Mouse (Mus musculus) limb, embryonic 15.5 days (tissue): ENCODE measurements around the gene Gucy1b2. TPM values are rescaled to one million over a fixed set of nuclear protein-coding genes. Genes with fewer than 3 reads are reported as not detected.

Experiments used
- ATAC-seq: fragments of 200-750 bp; cut with Nextera tagmentation; 2 replicates; pipeline ENCODE4 v1.8.0; 2017; ENCODE audit warnings: low read depth, moderate TSS enrichment; ENCODE audit not compliant: insufficient number of reproducible peaks, low FRiP score, low TSS enrichment
- H3K27ac ChIP-seq: fragments of 300-500 bp; sonication (generic); 2 replicates; pipeline ENCODE4 v1.5.1; 2015; ENCODE audit warnings: moderate library complexity, mild to moderate bottlenecking, inconsistent platforms
- H3K27me3 ChIP-seq: fragments of 300-500 bp; sonication (generic); 2 replicates; pipeline ENCODE4 v1.6.1; 2015; ENCODE audit warnings: inconsistent platforms
- H3K36me3 ChIP-seq: fragments of 300-500 bp; sonication (generic); 2 replicates; pipeline ENCODE4 v1.6.1; 2015; ENCODE audit warnings: inconsistent platforms
- H3K4me1 ChIP-seq: fragments of 300-500 bp; sonication (generic); 2 replicates; pipeline ENCODE4 v1.6.1; 2015; ENCODE audit warnings: inconsistent platforms
- H3K4me2 ChIP-seq: fragments of 300-500 bp; sonication (generic); 2 replicates; pipeline ENCODE4 v1.6.1; 2015; ENCODE audit warnings: mild to moderate bottlenecking, inconsistent platforms
- H3K4me3 ChIP-seq: fragments of 300-500 bp; sonication (generic); 2 replicates; pipeline ENCODE4 v1.5.1; 2015; ENCODE audit warnings: mild to moderate bottlenecking, inconsistent platforms
- H3K9ac ChIP-seq: fragments of 300-500 bp; sonication (generic); 2 replicates; pipeline ENCODE4 v1.6.1; 2015; ENCODE audit warnings: inconsistent platforms
- H3K9me3 ChIP-seq: fragments of 300-500 bp; sonication (generic); 2 replicates; pipeline ENCODE4 v1.6.1; 2016; ENCODE audit warnings: inconsistent platforms
- whole genome bisulfite sequencing: fragments of 180-500 bp; shearing (Covaris S2); methylation state at CpG from one replicate; pipeline ENCODE4 v1.1.7; 2015; 5-methylcytosine and 5-hydroxymethylcytosine counted together
- polyA plus RNA-seq: library from polyadenylated mRNA; unstranded; fragments of >200 nt; fragmentation: Nextera tagmentation; extraction: Ambion mirVana; gene quantifications from 2 replicates; pipeline ENCODE4 v1.2.1, GENCODE M21; 2015

Gucy1b2 gene
- polyA plus RNA-seq, 1 experiment from 2014 or later, result 0.09 TPM

DNA sequence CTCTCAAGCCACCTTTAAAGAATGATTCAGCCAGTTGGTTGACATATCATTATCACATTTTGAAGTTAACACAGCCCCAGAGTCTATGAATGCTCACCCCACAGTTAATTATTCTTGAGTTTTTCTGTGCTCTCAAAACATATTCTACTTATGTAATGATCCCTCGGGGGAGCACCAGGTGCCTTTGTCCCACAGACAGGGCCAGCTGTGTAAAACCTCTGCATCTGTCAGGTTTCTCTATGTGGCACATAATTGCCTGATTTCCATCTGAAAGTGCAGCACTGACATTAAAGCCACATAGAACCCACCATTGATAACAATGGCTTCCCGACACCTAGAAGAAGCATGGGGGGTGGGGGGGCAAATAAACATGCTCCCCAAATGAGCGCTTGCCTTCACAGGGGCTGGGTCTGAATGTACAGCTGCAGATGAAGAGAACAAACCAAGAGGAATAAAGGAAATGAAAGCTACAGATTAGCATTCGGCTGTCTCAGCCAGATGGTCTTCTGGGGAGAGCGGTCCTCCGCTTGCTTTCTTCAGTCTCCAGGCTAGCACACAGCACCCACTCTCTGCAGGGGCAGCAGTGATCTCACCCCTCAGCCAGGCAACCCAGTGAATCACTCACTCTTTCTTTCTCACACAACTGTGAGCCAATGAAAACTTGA is 66.9 kb downstream of the Gucy1b2 start:
- WGBS, result 62% methylated on average over 6 of the region's 6 CpGs

DNA sequence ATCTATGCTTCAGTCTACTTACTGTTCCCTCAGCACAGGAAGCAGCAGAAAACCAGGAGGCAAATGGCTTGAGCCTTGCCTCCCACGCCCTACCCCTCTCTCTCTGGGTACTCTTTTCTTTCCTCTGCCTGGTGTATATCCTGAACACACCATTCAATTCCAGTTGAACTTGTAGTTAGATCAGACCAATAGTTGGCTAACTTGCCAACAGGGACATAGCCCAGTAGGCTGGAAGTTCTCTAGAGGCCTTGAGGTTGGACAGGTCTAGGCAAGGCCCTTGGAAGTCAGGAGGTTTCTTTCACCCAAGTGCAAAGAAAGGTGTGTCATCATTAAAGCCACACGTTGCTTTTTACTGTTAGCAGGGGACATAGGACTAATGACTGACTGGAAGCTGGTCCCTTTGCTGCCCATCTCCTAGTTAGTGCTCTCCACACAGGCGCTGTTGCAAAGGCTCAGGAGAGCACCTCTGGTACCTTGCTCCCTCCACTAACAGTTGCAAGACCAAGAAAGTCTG is 72.2 kb downstream of the Gucy1b2 start:
- H3K4me3 ChIP-seq, result no peak overlapping the region
- no peaks in the 10 kb centered on the region for H3K9me3 ChIP-seq
- ATAC-seq, result no peak
- WGBS, result 84% methylated on average over 3 of the region's 3 CpGs
- H3K4me1 ChIP-seq, result no peaks in the 10 kb centered on the region
- no peak overlapping the region for H3K27ac ChIP-seq
- no peaks in the 10 kb centered on the region for H3K27me3 ChIP-seq
- H3K36me3 ChIP-seq, result no peaks in the 10 kb centered on the region
- no peak overlapping the region for H3K4me2 ChIP-seq
- no peak overlapping the region for H3K9ac ChIP-seq

More for the DNA sequence above, 66.9 kb downstream of the Gucy1b2 start:
- Histone ChIP-seq H3K9me3 (no peaks in the 10 kb centered on the region), H3K36me3 (no peaks in the 10 kb centered on the region), H3K9ac (no peak overlapping the region), H3K27ac (peak overlapping the region; percentile 48; the same call in 1 of the 2 replicates), H3K4me1 (peaks cover 16% of the 10 kb centered on the region), H3K4me2 (no peak overlapping the region), H3K4me3 (no peak overlapping the region), H3K27me3 (no peaks in the 10 kb centered on the region)
- ATAC-seq, result peak; percentile 50; the same call in 1 of the 2 replicates

DNA sequence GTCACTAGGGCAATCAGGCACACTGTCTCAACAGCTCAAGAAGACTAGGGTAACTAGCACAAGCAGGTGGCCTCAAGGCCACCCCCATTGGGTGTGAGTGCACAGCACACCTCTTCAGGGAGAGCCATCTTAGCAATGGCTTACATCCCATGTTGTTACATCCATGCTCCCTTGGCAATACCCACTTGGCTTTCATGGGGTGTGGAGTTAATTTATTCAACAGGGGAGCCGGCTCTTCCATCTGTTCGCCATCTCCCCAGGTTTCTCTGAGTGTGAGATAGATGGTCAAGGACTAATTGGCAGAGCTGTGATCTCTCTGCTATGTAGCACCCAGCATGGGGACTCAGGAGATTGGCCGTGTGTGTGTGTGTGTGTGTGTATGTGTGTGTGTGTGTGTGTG is 73.0 kb downstream of the Gucy1b2 start:
- H3K9ac ChIP-seq, result no peak overlapping the region
- 83% methylated on average over 3 of the region's 3 CpGs for WGBS
- H3K4me3 ChIP-seq, result no peak overlapping the region
- no peak overlapping the region for H3K4me2 ChIP-seq
- H3K27me3 ChIP-seq, result no peaks in the 10 kb centered on the region
- no peaks in the 10 kb centered on the region for H3K4me1 ChIP-seq
- no peaks in the 10 kb centered on the region; the same call in 1 of the 2 replicates for H3K36me3 ChIP-seq
- no peak for ATAC-seq
- H3K9me3 ChIP-seq, result no peaks in the 10 kb centered on the region
- no peak overlapping the region for H3K27ac ChIP-seq

DNA sequence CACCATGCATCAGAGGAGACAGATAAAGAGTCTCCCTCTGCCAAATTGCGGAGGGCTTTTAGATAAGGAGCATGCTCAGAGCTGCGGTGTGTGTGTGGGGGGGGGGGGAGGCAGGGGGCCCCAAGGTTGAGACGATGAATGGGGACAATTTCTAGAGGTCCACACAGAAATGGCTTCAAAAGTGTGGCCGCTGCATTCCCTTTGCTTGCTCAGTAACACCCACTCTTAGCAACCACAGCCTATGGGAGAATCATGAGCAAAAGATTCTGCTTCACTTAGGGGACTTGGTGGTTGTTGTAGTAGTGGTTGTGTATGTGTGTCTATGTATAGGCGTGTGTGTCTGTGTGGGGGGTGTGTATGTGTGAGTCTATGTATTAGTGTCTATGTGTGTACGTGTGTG is 75.5 kb downstream of the Gucy1b2 start:
- 88% methylated on average over 6 of the region's 6 CpGs for WGBS
- no peak for ATAC-seq
- Histone ChIP-seq H3K27ac (no peak overlapping the region), H3K4me3 (no peak overlapping the region), H3K4me1 (peaks cover 6% of the 10 kb centered on the region; the same call in 1 of the 2 replicates), H3K9ac (no peak overlapping the region), H3K36me3 (no peaks in the 10 kb centered on the region; the same call in 1 of the 2 replicates), H3K9me3 (no peaks in the 10 kb centered on the region), H3K27me3 (no peaks in the 10 kb centered on the region), H3K4me2 (no peak overlapping the region)

DNA sequence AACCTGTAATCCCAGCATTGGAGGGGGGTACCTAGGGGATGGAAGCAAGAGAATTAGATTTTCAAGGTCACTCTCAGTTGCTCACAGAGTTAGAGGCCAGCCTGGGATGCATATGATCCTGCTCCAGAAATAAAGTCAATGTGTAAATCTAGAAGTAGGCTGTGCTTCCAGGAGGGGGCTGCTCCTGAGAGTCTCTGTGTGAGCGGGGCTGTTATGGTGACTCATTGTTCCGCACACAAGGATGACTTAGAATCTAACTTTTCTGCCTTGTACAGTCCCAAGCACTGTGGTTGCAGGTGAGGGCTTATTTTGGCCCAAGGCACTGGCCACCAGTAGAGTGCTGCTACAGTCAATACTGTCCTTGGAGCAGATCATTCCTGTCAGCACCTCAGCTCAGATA is 76.7 kb downstream of the Gucy1b2 start:
- WGBS, result 92% methylated on average over 2 of the region's 2 CpGs
- no peaks in the 10 kb centered on the region; the same call in 1 of the 2 replicates for H3K36me3 ChIP-seq

DNA sequence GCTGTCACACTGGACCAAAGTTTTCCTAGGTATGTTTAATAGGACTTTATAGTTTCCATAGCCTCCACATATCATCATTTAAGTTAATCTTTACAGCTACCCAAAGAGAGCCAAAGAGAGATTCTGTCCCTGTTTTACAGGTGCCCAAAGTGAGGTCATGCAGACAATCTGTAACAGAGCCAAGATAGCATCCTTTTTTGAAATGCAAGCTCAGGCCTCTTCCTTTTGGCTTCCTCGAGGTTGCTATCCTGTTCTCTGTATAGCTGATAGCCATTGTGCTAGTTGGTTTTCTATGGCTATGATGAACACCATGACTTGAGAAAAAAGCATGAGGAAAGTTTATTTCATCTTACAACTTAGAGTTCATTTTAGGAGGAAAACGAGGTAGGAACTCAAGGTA is 80.0 kb downstream of the Gucy1b2 start:
- Histone ChIP-seq H3K4me3 (no peak overlapping the region), H3K27ac (peak overlapping the region; percentile 55), H3K9me3 (no peaks in the 10 kb centered on the region), H3K9ac (no peak overlapping the region), H3K27me3 (no peaks in the 10 kb centered on the region), H3K4me1 (peaks cover 15% of the 10 kb centered on the region), H3K4me2 (no peak overlapping the region), H3K36me3 (peaks cover 3% of the 10 kb centered on the region; the same call in 1 of the 2 replicates)
- 60% methylated on average over 2 of the region's 2 CpGs for WGBS
- ATAC-seq, result no peak

More for the DNA sequence above, 76.7 kb downstream of the Gucy1b2 start:
- no peak overlapping the region for H3K9ac ChIP-seq
- H3K27me3 ChIP-seq, result no peaks in the 10 kb centered on the region
- peaks cover 10% of the 10 kb centered on the region for H3K4me1 ChIP-seq
- H3K9me3 ChIP-seq, result no peaks in the 10 kb centered on the region
- no peak for ATAC-seq
- no peak overlapping the region for H3K27ac ChIP-seq
- H3K4me2 ChIP-seq, result no peak overlapping the region
- no peak overlapping the region for H3K4me3 ChIP-seq

DNA sequence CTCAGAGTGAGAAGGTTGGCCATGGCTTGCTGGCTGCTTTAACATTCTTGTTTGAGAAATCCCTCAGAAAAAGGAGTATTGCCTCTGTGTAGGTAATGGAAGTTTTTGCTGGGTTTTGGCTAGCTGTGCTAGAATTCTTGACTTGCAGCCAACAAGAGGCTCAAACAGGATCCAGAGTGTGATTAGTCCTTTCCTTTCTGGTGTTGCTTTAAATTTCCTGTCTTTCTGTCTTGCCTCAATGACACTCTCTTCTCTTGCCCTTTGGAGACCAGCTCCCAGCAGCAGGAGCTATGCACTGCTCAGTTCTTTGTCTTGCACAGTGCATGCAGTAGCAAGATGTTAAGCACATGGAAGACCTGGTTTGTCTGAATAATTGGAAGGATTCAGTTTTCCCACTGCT is 80.4 kb downstream of the Gucy1b2 start:
- Histone ChIP-seq H3K9me3 (no peaks in the 10 kb centered on the region), H3K36me3 (peaks cover 3% of the 10 kb centered on the region; the same call in 1 of the 2 replicates), H3K4me3 (no peak overlapping the region), H3K27me3 (no peaks in the 10 kb centered on the region), H3K4me2 (no peak overlapping the region), H3K9ac (no peak overlapping the region), H3K4me1 (peaks cover 17% of the 10 kb centered on the region), H3K27ac (peak overlapping the region; percentile 55)
- 0 out of 2 replicates have a peak, but pooled peaks have one; percentile 78 for ATAC-seq

DNA sequence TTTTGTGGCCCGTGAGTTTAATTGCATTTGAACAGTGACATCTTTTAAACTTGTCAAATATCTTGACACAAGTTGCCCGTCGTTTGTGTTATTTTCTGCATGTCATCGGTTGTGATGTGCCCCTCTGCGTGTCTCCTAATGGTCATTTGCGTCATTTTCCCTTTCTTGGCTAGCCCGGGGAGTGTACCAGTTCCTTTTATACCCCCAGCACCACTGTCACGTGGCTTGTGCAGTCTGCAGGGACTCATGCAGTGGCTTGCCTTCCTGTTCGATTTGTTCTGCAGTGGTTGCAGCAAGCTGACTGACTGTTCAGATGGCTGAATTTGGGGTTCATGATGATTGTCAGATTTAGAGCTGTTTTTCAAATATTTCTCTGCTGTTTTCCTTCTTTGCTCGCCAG is 82.1 kb downstream of the Gucy1b2 start:
- Histone ChIP-seq H3K27ac (no peak overlapping the region), H3K9me3 (no peaks in the 10 kb centered on the region), H3K4me2 (no peak overlapping the region), H3K4me1 (peaks cover 23% of the 10 kb centered on the region), H3K9ac (no peak overlapping the region), H3K4me3 (no peak overlapping the region), H3K36me3 (peaks cover 3% of the 10 kb centered on the region; the same call in 1 of the 2 replicates), H3K27me3 (no peaks in the 10 kb centered on the region)
- no peak for ATAC-seq
- 67% methylated on average over 10 of the region's 10 CpGs for WGBS

DNA sequence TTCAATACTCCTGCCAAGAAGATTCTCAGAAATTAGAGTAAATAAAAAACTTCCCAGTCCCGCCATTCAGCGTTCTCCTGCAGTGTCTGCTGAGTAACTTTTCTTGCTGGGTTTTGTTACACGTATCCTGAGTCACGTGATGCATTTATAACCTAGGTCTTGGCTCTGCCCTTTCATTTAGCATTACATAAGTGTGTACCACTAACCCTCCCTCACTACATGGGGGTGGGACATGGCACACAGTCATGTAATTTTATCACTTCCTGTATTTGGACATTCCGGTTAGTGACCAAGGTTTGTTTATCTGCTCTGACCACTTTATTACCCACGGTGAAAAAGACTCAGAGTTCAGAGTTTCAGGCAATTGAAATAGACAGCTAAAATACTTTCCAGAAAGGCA is 85.3 kb downstream of the Gucy1b2 start:
- no peak for ATAC-seq
- H3K4me3 ChIP-seq, result no peak overlapping the region
- H3K36me3 ChIP-seq, result peaks cover 8% of the 10 kb centered on the region; the same call in 1 of the 2 replicates
- peaks cover 19% of the 10 kb centered on the region for H3K4me1 ChIP-seq
- 43% methylated on average over 6 of the region's 6 CpGs for WGBS
- H3K27ac ChIP-seq, result no peak overlapping the region
- no peaks in the 10 kb centered on the region for H3K9me3 ChIP-seq
- no peak overlapping the region for H3K4me2 ChIP-seq
- no peak overlapping the region for H3K9ac ChIP-seq
- H3K27me3 ChIP-seq, result no peaks in the 10 kb centered on the region

DNA sequence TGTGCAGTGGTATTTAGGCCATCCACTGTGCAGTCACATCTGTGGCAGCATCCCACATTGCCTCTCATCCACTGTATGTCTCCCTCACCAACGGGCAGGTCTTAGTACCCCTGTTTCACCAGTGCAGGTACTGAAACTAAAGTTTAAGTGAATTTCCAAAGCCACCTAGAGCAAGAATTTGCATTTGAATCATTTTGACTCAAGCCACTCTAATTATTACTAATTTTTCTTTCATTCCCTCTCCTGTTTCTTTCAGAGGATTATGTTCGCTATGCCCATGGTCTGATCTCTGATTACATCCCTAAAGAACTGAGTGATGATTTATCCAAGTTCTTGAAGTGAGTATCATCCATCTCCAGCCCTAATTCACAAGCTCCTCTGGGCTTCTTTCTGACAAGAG is 92.3 kb downstream of the Gucy1b2 start:
- 88% methylated on average over 2 of the region's 2 CpGs for whole genome bisulfite sequencing
- Histone ChIP-seq H3K27ac (no peak overlapping the region), H3K36me3 (peaks cover 30% of the 10 kb centered on the region)

DNA sequence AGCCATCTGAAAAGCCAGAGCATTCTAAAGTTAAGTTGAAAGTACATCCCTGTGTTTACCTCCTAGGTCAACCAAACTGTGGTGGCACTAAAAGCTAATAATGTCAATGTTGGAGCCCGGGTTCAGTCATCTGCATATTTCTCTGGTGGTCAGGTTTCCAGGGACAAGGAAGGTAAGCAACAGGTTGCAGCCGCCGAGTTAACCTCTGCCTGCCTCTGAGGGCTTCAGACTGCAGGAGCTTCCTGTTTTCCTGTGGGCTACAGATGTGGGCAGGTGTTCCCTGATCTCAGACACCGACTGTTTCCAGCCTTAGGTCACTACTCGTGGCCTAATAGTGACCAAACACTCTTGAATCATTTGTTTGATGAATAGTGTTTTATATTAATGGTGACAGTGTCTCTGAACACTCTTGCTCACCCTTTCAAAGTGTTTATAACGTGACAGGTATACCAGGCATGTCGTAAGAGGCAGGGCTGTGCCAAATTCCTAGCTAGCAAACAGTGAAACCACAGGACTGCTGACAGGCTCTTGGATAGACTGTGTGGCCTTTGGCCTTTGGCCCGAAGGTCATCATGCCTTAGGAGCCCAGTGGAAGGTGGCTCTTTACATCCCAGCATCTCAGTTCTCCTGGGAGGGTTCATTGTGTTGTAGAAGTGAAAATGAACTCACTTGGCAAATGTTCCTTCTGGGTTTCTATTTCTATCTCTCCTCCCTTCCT is 94.7 kb downstream of the Gucy1b2 start:
- no peak for ATAC-seq
- Histone ChIP-seq H3K9me3 (no peaks in the 10 kb centered on the region), H3K27ac (no peak overlapping the region), H3K4me3 (no peak overlapping the region), H3K27me3 (no peaks in the 10 kb centered on the region), H3K4me1 (no peaks in the 10 kb centered on the region), H3K9ac (no peak overlapping the region), H3K36me3 (peaks cover 25% of the 10 kb centered on the region), H3K4me2 (no peak overlapping the region)
- WGBS, result 64% methylated on average over 8 of the region's 8 CpGs

More for the DNA sequence above, 92.3 kb downstream of the Gucy1b2 start:
- Histone ChIP-seq H3K9ac (no peak overlapping the region), H3K4me2 (no peak overlapping the region), H3K9me3 (no peaks in the 10 kb centered on the region), H3K4me1 (no peaks in the 10 kb centered on the region), H3K4me3 (no peak overlapping the region), H3K27me3 (no peaks in the 10 kb centered on the region)
- ATAC-seq, result no peak

DNA sequence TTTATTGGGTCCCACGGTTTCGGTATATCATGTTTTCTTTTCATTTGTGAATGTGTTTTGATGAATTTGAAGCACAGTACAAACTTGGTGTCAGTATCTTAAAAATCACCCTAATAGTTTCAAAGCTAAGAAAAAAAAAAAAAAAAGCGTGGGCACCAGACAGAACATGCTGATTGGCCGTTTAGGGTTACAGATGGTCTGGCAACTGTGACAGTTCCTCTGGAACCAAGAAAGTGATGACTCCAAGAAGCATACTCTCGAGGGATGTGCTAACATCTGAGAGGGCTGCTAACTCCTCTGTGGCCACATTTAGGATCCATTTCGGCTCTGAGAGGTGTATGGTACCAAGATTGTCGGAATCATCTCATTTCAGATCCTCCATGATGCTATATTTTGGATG is 100.9 kb downstream of the Gucy1b2 start:
- no peak overlapping the region for H3K4me3 ChIP-seq
- ATAC-seq, result no peak
- H3K4me2 ChIP-seq, result no peak overlapping the region
- no peaks in the 10 kb centered on the region for H3K27me3 ChIP-seq
- 67% methylated on average over 7 of the region's 7 CpGs for WGBS
- H3K9ac ChIP-seq, result no peak overlapping the region
- no peaks in the 10 kb centered on the region for H3K4me1 ChIP-seq
- H3K36me3 ChIP-seq, result peaks cover 9% of the 10 kb centered on the region
- no peaks in the 10 kb centered on the region for H3K9me3 ChIP-seq
- H3K27ac ChIP-seq, result no peak overlapping the region
